Mouse (Mus musculus) G1E (cell line): Measurements from ENCODE around the gene Gm28043. TPM values are rescaled to one million over a fixed set of nuclear protein-coding genes. Genes with fewer than 3 reads are reported as not detected.

Experiments used
- ATAC-seq: 2 replicates; pipeline ENCODE4 v1.8.0; 2016; ENCODE audit warnings: mild to moderate bottlenecking; ENCODE audit not compliant: insufficient number of reproducible peaks, poor library complexity, low FRiP score, severe bottlenecking; ENCODE audit errors: extremely low read depth
- DNase-seq: peaks from one replicate; pipeline ENCODE4 v3.0.0; 2012; ENCODE audit warnings: low spot score
- H3K27me3 ChIP-seq: 2 replicates; pipeline ENCODE4 v1.6.1; 2012; ENCODE audit warnings: mild to moderate bottlenecking, low read length, inconsistent platforms; ENCODE audit not compliant: insufficient read depth
- H3K36me3 ChIP-seq: replicated peaks from 2 replicates; pipeline ENCODE3; 2012; ENCODE audit warnings: mild to moderate bottlenecking, inconsistent platforms
- H3K4me1 ChIP-seq: 2 replicates; pipeline ENCODE4 v1.6.1; 2012; ENCODE audit warnings: low read depth, low read length, inconsistent platforms, mixed read lengths; ENCODE audit not compliant: insufficient read depth
- H3K4me3 ChIP-seq: 2 replicates; pipeline ENCODE4 v1.5.1; 2012; ENCODE audit warnings: low read depth, mild to moderate bottlenecking, inconsistent platforms, low read length, moderate library complexity, mixed read lengths
- H3K9me3 ChIP-seq: replicated peaks from 2 replicates; pipeline ENCODE4 v1.6.1; 2012; ENCODE audit warnings: inconsistent platforms
- CTCF ChIP-seq: IDR thresholded peaks from 2 replicates; pipeline ENCODE4 v1.5.1; 2012; ENCODE audit warnings: low read depth, low read length, inconsistent platforms, mixed read lengths
- GATA1 ChIP-seq: IDR thresholded peaks from 2 replicates; pipeline ENCODE4 v1.6.1; 2012; ENCODE audit warnings: borderline replicate concordance, low read length, inconsistent platforms, mixed read lengths
- GATA2 ChIP-seq: IDR thresholded peaks from 2 replicates; pipeline ENCODE4 v1.6.1; 2012; ENCODE audit warnings: low read depth, low read length, inconsistent platforms, borderline replicate concordance
- POLR2AphosphoS5 ChIP-seq: IDR thresholded peaks from 2 replicates; pipeline ENCODE4 v1.6.1; 2012; ENCODE audit warnings: low read depth, low read length, inconsistent platforms; ENCODE audit not compliant: insufficient replicate concordance
- TAL1 ChIP-seq: conservative IDR thresholded peaks from 2 replicates; pipeline ENCODE4 v1.6.1; 2012; ENCODE audit warnings: low read depth, low read length, inconsistent platforms, mixed read lengths
- polyA plus RNA-seq: library from polyadenylated mRNA; stranded (reverse); fragments of >175 nt; gene quantifications from 2 replicates; pipeline ENCODE4 v1.2.3, GENCODE M21; 2012
- total RNA-seq, 2 experiments: library from RNA; stranded (forward) in 1 of 2; stranded (reverse) in 1 of 2; fragments of 200-1000 nt in 1 of 2; fragments of >200 nt in 1 of 2; fragmentation: Nextera tagmentation in 1 of 2; gene quantifications; 2 replicates each; pipeline ENCODE4 v1.2.3; 2014 to 2017

Gm28043 gene
- total and polyA plus RNA-seq, 3 experiments = 0.29 to 9.2 (median 4.8) TPM

DNA sequence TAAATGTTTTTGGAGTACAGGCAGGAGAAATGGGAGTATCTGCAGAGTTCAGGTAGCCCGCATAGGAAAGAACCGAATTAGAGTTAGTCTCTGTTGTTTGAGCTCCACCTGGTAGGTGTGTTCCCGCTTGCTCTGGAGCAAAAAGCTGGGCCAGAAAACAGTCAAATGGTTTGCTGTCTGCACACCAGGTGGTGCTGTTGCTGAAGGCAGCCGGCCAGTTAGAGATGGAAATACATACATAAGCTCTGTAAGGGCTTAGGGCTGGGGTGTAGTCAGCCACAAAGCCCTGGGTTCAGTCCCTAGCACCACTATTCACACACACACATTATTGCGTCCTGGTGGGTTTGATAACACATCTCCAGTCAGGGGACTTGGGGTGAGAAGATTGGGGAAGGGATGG is 21.4 kb downstream of the Gm28043 start:
- no peak for TF ChIP-seq GATA1
- TF ChIP-seq CTCF = peak; percentile 21; the same call in 1 of the 2 replicates
- Histone ChIP-seq H3K36me3 (peaks cover 95% of the 10 kb centered on the region), H3K4me3 (no peak overlapping the region), H3K27me3 (no peaks in the 10 kb centered on the region), H3K4me1 (peaks cover 45% of the 10 kb centered on the region), H3K9me3 (no peaks in the 10 kb centered on the region)
- DNase-seq (peak; percentile 48), ATAC-seq (no peak)

DNA sequence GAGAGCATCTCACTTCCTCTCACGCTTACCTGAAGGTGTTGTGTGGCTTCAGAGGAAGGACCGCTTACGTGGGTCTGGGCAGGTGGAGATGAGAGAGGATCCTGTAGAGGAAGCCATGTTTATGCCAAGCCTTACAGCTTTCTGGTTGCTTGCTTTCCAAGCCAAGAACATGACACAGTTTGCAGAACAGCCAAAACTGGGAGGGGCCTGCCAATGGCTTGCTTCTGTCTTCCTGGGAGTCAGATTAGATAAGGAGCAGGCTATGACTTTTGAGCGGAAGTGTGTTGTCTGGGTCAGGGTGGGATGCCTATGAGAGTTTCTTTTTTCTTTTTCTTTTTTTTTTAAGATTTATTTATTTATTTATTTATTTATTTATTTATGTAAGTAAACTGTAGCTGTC is 22.7 kb downstream of the Gm28043 start:
- DNase-seq (peak; percentile 38), ATAC-seq (no peak)
- peaks cover 95% of the 10 kb centered on the region for H3K36me3 ChIP-seq
- no peaks in the 10 kb centered on the region for H3K9me3 ChIP-seq
- H3K4me3 ChIP-seq = no peak overlapping the region
- H3K27me3 ChIP-seq = no peaks in the 10 kb centered on the region
- peaks cover 43% of the 10 kb centered on the region for H3K4me1 ChIP-seq
- no peak for TF ChIP-seq POLR2AphosphoS5
- TF ChIP-seq GATA2 = no peak
- no peak for TF ChIP-seq CTCF
- TF ChIP-seq TAL1 = no peak
- TF ChIP-seq GATA1 = no peak

DNA sequence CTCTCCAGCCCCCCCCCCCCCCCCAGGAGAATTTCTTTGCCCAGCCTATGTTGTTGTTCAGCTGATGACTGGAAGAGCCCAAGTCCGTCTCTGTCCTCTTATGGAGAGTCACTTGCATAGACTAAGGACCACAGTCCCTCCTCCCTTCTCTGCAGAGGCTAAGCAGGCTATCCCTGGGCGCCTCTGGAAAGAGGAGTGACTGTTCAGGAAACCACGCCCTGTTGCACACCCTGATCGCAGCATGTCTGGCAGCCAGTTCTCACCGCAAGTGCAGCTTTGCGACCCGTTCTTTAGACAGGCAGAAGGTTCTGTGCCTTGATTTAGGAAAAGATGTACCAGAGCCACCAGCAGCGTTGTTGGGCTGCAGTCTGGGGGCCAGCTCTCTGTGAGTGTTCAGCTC is 23.2 kb downstream of the Gm28043 start:
- no peaks in the 10 kb centered on the region for H3K27me3 ChIP-seq
- H3K4me3 ChIP-seq = no peak overlapping the region
- DNase-seq (peak; percentile 41), ATAC-seq (peak; percentile 77)
- no peak for TF ChIP-seq GATA1
- TF ChIP-seq TAL1 = no peak
- no peak for TF ChIP-seq CTCF
- no peak for TF ChIP-seq POLR2AphosphoS5
- peaks cover 43% of the 10 kb centered on the region for H3K4me1 ChIP-seq
- peaks cover 94% of the 10 kb centered on the region for H3K36me3 ChIP-seq
- no peaks in the 10 kb centered on the region for H3K9me3 ChIP-seq

DNA sequence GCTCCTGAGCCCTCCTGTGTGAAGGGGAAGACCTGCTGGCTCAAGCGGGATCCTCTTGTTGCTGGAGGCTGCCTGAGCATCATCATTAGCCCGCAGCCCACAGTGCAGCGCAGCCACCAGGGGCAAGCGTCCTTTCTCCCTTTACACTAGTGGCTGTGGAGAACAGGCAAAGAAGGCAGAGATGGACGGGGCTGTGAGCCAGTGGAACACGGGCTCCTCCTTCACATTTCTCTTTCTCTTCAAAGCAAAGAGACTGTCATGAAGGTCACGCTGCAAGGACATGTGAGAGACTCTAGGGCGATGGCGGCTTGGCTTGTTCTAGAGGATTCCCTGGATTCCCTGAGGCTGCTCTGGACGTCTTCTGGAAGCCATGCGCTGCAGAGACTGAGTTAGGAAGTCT is 26.3 kb downstream of the Gm28043 start:
- H3K4me3 ChIP-seq = no peak overlapping the region
- ATAC-seq = no peak
- H3K27me3 ChIP-seq = no peaks in the 10 kb centered on the region
- no peak for DNase-seq
- H3K4me1 ChIP-seq = peaks cover 40% of the 10 kb centered on the region
- H3K36me3 ChIP-seq = peaks cover 82% of the 10 kb centered on the region
- no peak for TF ChIP-seq GATA1
- TF ChIP-seq GATA2 = no peak
- TF ChIP-seq TAL1 = no peak
- TF ChIP-seq POLR2AphosphoS5 = no peak
- TF ChIP-seq CTCF = no peak
- H3K9me3 ChIP-seq = no peaks in the 10 kb centered on the region

DNA sequence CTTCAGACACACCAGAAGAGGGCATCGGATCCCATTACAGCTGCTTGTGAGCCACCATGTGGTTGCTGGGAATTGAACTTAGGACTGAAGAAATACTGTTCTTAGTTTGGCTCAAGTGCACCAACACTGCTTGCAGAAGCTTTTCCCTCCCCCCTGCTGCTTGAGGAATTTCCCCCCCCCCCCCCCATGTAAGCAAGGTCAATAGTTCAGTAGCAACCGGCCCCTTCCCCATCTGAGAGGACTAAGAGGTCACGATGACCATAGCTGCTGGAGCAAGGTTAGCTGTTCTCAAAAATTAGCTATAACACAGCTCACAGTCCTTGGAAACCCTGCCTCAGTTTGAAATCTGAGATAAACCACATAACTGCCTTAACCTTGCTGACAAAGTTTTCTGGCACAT is 27.5 kb downstream of the Gm28043 start:
- DNase-seq (no peak), ATAC-seq (no peak)
- H3K4me3 ChIP-seq = no peak overlapping the region
- H3K27me3 ChIP-seq = no peaks in the 10 kb centered on the region
- TF ChIP-seq POLR2AphosphoS5 (no peak), GATA1 (no peak), TAL1 (no peak), CTCF (no peak), GATA2 (no peak)
- peaks cover 71% of the 10 kb centered on the region for H3K36me3 ChIP-seq
- no peaks in the 10 kb centered on the region for H3K9me3 ChIP-seq
- peaks cover 30% of the 10 kb centered on the region for H3K4me1 ChIP-seq

DNA sequence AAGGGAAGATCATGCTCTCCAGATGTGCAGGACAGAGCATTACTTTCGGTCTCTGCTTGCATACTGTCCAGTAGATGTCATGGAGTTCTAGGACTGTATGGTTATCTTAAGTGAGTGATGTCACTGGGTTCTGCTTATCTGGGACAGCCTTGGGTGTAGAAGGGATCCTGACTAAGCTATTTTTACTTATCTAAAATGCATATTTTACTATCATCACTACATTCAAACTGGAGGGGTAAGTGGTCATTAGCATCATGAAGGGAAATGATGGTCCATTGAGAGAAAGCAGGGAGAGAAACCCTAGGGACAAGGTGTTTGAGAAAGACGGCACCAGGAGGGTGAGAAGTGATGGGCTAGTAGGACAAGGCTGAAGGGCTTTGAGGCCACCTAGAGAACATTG is 43.6 kb downstream of the Gm28043 start:
- Histone ChIP-seq H3K4me1 (peaks cover 48% of the 10 kb centered on the region), H3K27me3 (no peaks in the 10 kb centered on the region), H3K4me3 (no peak overlapping the region; the same call in 1 of the 2 replicates), H3K9me3 (no peaks in the 10 kb centered on the region), H3K36me3 (peaks cover 11% of the 10 kb centered on the region)
- DNase-seq (peak; percentile 54), ATAC-seq (peak; percentile 90)
- TF ChIP-seq TAL1 = peak; percentile 82
- TF ChIP-seq GATA2 = no peak

DNA sequence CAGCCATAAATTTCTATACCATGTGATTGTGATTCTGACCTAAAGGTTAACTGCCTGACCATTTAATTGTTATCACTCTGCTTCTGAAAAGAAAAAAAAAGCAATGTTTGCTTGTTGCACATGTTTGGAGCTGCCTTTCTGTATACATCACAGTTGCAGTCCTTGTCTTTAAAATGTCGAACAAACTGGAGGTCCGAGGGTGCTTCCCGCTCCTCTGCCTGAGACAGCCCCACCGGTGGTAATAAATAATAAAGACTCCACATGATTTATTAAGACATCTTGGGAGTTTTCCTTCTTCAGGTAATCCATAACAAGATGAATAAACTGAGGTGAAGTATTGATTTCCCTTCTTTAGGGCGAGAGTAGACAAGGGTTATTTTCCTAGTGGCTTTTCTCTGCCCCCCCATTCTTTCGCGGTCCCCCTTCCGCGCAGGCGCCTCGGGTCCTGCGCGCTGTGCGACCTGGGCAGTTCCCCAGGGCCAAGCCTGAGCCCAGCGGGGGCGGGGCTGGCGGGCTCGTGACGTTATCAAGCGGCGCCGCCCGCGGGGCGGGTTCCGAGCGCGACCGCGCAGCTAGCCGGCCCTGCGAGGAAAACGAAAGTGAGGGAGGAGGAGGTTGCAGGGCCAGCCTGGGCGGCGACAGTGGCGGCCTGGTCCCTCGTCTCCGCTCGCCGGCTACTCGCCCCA is 45.5 kb downstream of the Gm28043 start, which contains the start of gene Cmtr1:
Cmtr1 (plus strand) TSS at position 520 of the 686 bp plus-strand sequence.
- Histone ChIP-seq H3K4me3 (peak within 1 kb of the TSS; percentile 96), H3K4me1 (peaks cover 60% of the 10 kb centered on the region), H3K27me3 (no peaks in the 10 kb centered on the region), H3K36me3 (peaks cover 31% of the 10 kb centered on the region), H3K9me3 (no peaks in the 10 kb centered on the region)
- ATAC-seq (peak; percentile 54; the same call in 1 of the 2 replicates), DNase-seq (peak; percentile 95)
- TF ChIP-seq GATA1 = no peak
- no peak for TF ChIP-seq GATA2
- TF ChIP-seq TAL1 = no peak
- no peak for TF ChIP-seq CTCF
- TF ChIP-seq POLR2AphosphoS5 = no peak
